Mouse (Mus musculus) ES-Bruce4 (cell line): ENCODE results near the gene Adgrl2. TPM values are rescaled to one million over a fixed set of nuclear protein-coding genes. Genes with fewer than 3 reads are reported as not detected.

Experiments used
- H3K27ac ChIP-seq: 2 replicates; pipeline ENCODE4 v1.5.1; 2012; ENCODE audit warnings: low read length, inconsistent platforms; ENCODE audit not compliant: insufficient read depth
- H3K27me3 ChIP-seq: 2 replicates; pipeline ENCODE4 v1.6.1; 2012; ENCODE audit warnings: mild to moderate bottlenecking, low read length, inconsistent platforms; ENCODE audit not compliant: control insufficient read depth, poor library complexity, insufficient read depth, severe bottlenecking
- H3K36me3 ChIP-seq: 2 replicates; pipeline ENCODE4 v1.6.1; 2012; ENCODE audit warnings: inconsistent platforms, mild to moderate bottlenecking, low read length, moderate library complexity; ENCODE audit not compliant: control insufficient read depth, poor library complexity, insufficient read depth, severe bottlenecking
- H3K4me1 ChIP-seq: one replicate; pipeline ENCODE4 v1.8.1; 2011; ENCODE audit warnings: low read length; ENCODE audit not compliant: control insufficient read depth, insufficient read depth
- H3K4me3 ChIP-seq: 2 replicates; pipeline ENCODE4 v1.5.1; 2011; ENCODE audit warnings: low read depth, mild to moderate bottlenecking, low read length
- H3K9ac ChIP-seq: 2 replicates; pipeline ENCODE4 v1.6.1; 2012; ENCODE audit warnings: low read depth, mild to moderate bottlenecking, inconsistent platforms; ENCODE audit not compliant: poor library complexity, severe bottlenecking
- H3K9me3 ChIP-seq: replicated peaks from 2 replicates; pipeline ENCODE4 v1.6.1; 2012; ENCODE audit warnings: mild to moderate bottlenecking, low read length, inconsistent platforms; ENCODE audit not compliant: control insufficient read depth, poor library complexity, insufficient read depth, severe bottlenecking
- CTCF ChIP-seq: IDR thresholded peaks from one replicate; pipeline ENCODE4 v1.8.1; 2011; ENCODE audit warnings: low read depth, low read length
- EP300 ChIP-seq: IDR thresholded peaks from 2 replicates; pipeline ENCODE4 v1.6.1; 2011; ENCODE audit warnings: low read depth, low read length; ENCODE audit not compliant: insufficient read depth
- POLR2A ChIP-seq: IDR thresholded peaks from one replicate; pipeline ENCODE4 v1.8.1; 2011; ENCODE audit warnings: low read length; ENCODE audit not compliant: insufficient read depth
- polyA plus RNA-seq: library from polyadenylated mRNA; stranded (reverse); fragments of >200 nt; gene quantifications from 2 replicates; pipeline ENCODE4 v1.2.4, GENCODE M21; 2011; ENCODE audit warnings: low read depth; ENCODE audit not compliant: missing spikeins, insufficient read depth, insufficient read length

The Adgrl2 gene
- polyA plus RNA-seq, 1 experiment, result 133 TPM

- Histone ChIP-seq H3K9me3 (no peaks in the 10 kb centered on the region), H3K9ac (0 out of 2 replicates have a peak overlapping the region, but pooled peaks have one; percentile 56), H3K27ac (no peak overlapping the region), H3K4me1 (peaks cover 3% of the 10 kb centered on the region), H3K36me3 (no peaks in the 10 kb centered on the region), H3K27me3 (no peaks in the 10 kb centered on the region), H3K4me3 (no peak overlapping the region)
- no peak for TF ChIP-seq CTCF
- no peak for TF ChIP-seq EP300
- no peak for TF ChIP-seq POLR2A
Measured at GRCm38 (mm10) chr3:148921966-148922587, 68.3 kb downstream of the Adgrl2 start.

- no peak for TF ChIP-seq EP300
- TF ChIP-seq CTCF, result no peak
- no peak for TF ChIP-seq POLR2A
- no peaks in the 10 kb centered on the region for H3K36me3 ChIP-seq
Measured at GRCm38 (mm10) chr3:148920881-148921280, 69.5 kb downstream of the Adgrl2 start.

GRCm38 (mm10) chr3:148918425-148918824 lies 71.9 kb downstream of the Adgrl2 start:
- peaks cover 2% of the 10 kb centered on the region for H3K4me1 ChIP-seq
- no peaks in the 10 kb centered on the region for H3K9me3 ChIP-seq
- H3K27ac ChIP-seq, result no peak overlapping the region
- H3K4me3 ChIP-seq, result no peak overlapping the region
- no peak overlapping the region for H3K9ac ChIP-seq
- H3K27me3 ChIP-seq, result no peaks in the 10 kb centered on the region
- TF ChIP-seq EP300 (no peak), CTCF (no peak), POLR2A (no peak)
- no peaks in the 10 kb centered on the region for H3K36me3 ChIP-seq

More at GRCm38 (mm10) chr3:148920881-148921280, 69.5 kb downstream of the Adgrl2 start:
- Histone ChIP-seq H3K4me1 (peaks cover 2% of the 10 kb centered on the region), H3K27me3 (no peaks in the 10 kb centered on the region), H3K9ac (no peak overlapping the region), H3K4me3 (no peak overlapping the region), H3K9me3 (no peaks in the 10 kb centered on the region), H3K27ac (no peak overlapping the region)

GRCm38 (mm10) chr3:148917837-148918236 lies 72.5 kb downstream of the Adgrl2 start:
- H3K27me3 ChIP-seq, result no peaks in the 10 kb centered on the region

GRCm38 (mm10) chr3:148916226-148916625 lies 74.1 kb downstream of the Adgrl2 start:
- Histone ChIP-seq H3K9ac (no peak overlapping the region), H3K4me3 (no peak overlapping the region), H3K36me3 (no peaks in the 10 kb centered on the region), H3K27me3 (no peaks in the 10 kb centered on the region), H3K4me1 (peaks cover 2% of the 10 kb centered on the region), H3K27ac (no peak overlapping the region), H3K9me3 (no peaks in the 10 kb centered on the region)
- TF ChIP-seq POLR2A, result no peak
- TF ChIP-seq CTCF, result no peak
- TF ChIP-seq EP300, result no peak

More at GRCm38 (mm10) chr3:148917837-148918236, 72.5 kb downstream of the Adgrl2 start:
- H3K4me1 ChIP-seq, result peaks cover 2% of the 10 kb centered on the region
- H3K4me3 ChIP-seq, result no peak overlapping the region
- no peak overlapping the region for H3K27ac ChIP-seq
- no peaks in the 10 kb centered on the region for H3K36me3 ChIP-seq
- no peak overlapping the region for H3K9ac ChIP-seq
- no peaks in the 10 kb centered on the region for H3K9me3 ChIP-seq
- no peak for TF ChIP-seq POLR2A
- no peak for TF ChIP-seq EP300
- no peak for TF ChIP-seq CTCF

GRCm38 (mm10) chr3:148912944-148913684 lies 77.2 kb downstream of the Adgrl2 start:
- H3K4me1 ChIP-seq, result no peaks in the 10 kb centered on the region

More at GRCm38 (mm10) chr3:148912944-148913684, 77.2 kb downstream of the Adgrl2 start:
- H3K4me3 ChIP-seq, result no peak overlapping the region
- no peaks in the 10 kb centered on the region for H3K36me3 ChIP-seq
- H3K9ac ChIP-seq, result no peak overlapping the region
- no peak for TF ChIP-seq POLR2A
- TF ChIP-seq CTCF, result no peak
- TF ChIP-seq EP300, result no peak
- no peaks in the 10 kb centered on the region for H3K9me3 ChIP-seq
- H3K27ac ChIP-seq, result no peak overlapping the region
- H3K27me3 ChIP-seq, result no peaks in the 10 kb centered on the region
